Mouse (Mus musculus) megakaryocyte, embryonic 14.5 days (primary cell): ENCODE data around the gene Olfr214. TPM values are rescaled to one million over a fixed set of nuclear protein-coding genes. Genes with fewer than 3 reads are reported as not detected.

ENCODE experiments used
- H3K27me3 ChIP-seq: replicated peaks from 2 replicates; pipeline ENCODE3; 2012; ENCODE audit warnings: inconsistent platforms
- H3K36me3 ChIP-seq: replicated peaks from 2 replicates; pipeline ENCODE3; 2012; ENCODE audit warnings: low read length, inconsistent platforms, mixed read lengths
- H3K4me1 ChIP-seq: 2 replicates; pipeline ENCODE4 v1.6.1; 2012; ENCODE audit warnings: inconsistent platforms
- H3K4me3 ChIP-seq: replicated peaks from 2 replicates; pipeline ENCODE3; 2012; ENCODE audit warnings: moderate library complexity, mild to moderate bottlenecking, inconsistent platforms
- H3K9me3 ChIP-seq: 2 replicates; pipeline ENCODE4 v1.6.1; 2012; ENCODE audit warnings: inconsistent platforms
- FLI1 ChIP-seq: IDR thresholded peaks from 2 replicates; pipeline ENCODE4 v1.6.1; 2012; ENCODE audit warnings: low read length, inconsistent platforms, mixed read lengths
- GATA1 ChIP-seq: IDR thresholded peaks from 3 replicates; pipeline ENCODE4 v1.6.1; 2012; ENCODE audit warnings: mixed read lengths, low read length, inconsistent platforms, borderline replicate concordance
- polyA plus RNA-seq: library from polyadenylated mRNA; stranded (reverse); fragments of >175 nt; gene quantifications from 2 replicates; pipeline ENCODE4 v1.2.3, GENCODE M21; 2012; ENCODE audit warnings: low replicate concordance; ENCODE audit not compliant: insufficient read depth

Olfr214 gene
- polyA plus RNA-seq, 1 experiment, result not detected

DNA sequence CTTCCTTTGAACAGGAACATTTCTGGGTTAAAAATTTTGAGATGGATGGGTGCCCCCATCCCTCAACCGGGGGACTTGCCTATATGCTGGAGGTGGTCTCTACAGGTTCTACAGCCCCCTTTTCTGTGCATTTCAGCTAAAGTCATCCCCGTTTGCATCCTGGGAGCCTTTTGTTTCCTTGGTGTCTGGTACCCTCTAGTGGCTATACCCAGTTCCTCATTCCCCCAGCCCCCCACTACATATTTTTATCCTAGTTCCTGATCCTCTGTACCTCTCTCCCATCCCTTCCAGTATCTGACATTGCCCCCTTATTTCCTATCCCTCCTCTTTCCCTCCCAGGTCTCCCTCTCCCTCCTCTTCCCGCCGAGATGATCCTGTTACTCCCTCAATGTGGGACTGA is 53.2 kb downstream of the Olfr214 start:
- TF ChIP-seq FLI1 (no peak), GATA1 (no peak)
- H3K4me3 ChIP-seq, result no peak overlapping the region
- 0 out of 2 replicates have a peak, but pooled peaks cover under 1% of the 10 kb centered on the region for H3K9me3 ChIP-seq
- H3K27me3 ChIP-seq, result peaks cover 4% of the 10 kb centered on the region
- peaks cover 13% of the 10 kb centered on the region for H3K4me1 ChIP-seq
- H3K36me3 ChIP-seq, result no peaks in the 10 kb centered on the region

Other genes starting within 250 kb of the Olfr214 start
- gene March8, start 216.2 kb upstream of the Olfr214 start, polyA plus RNA-seq, result 3.4 and 8.1 TPM in 2 replicates
- gene Alox5, start 93.1 kb upstream of the Olfr214 start, polyA plus RNA-seq, result 43.4 and 50.4 TPM in 2 replicates
- gene Olfr211, start 65.1 kb upstream of the Olfr214 start, polyA plus RNA-seq, result 0.44 TPM in 1 of 2 replicates, not detected in the other
- gene Olfr212, start 47.7 kb upstream of the Olfr214 start, polyA plus RNA-seq, result not detected in 2 replicates
- gene Olfr213, start 15.8 kb upstream of the Olfr214 start, polyA plus RNA-seq, result not detected in 2 replicates
- gene Gm5580, start 3.1 kb upstream of the Olfr214 start, polyA plus RNA-seq, result 0.07 TPM in 1 of 2 replicates, not detected in the other
- not detected in 2 replicates for gene Olfr215, start 30.0 kb downstream of the Olfr214 start, polyA plus RNA-seq
- 4.4 and 4.8 TPM in 2 replicates for gene Zfp422, start 74.8 kb downstream of the Olfr214 start, polyA plus RNA-seq
- 0.51 TPM in 1 of 2 replicates, not detected in the other for gene Depp1, start 96.4 kb downstream of the Olfr214 start, polyA plus RNA-seq
- 0.50 and 8.8 TPM in 2 replicates for gene Rassf4, start 119.7 kb downstream of the Olfr214 start, polyA plus RNA-seq
- not detected in 2 replicates for gene Tmem72, start 162.7 kb downstream of the Olfr214 start, polyA plus RNA-seq